Mouse (Mus musculus) monocyte, adult 5-6 weeks (primary cell): ENCODE measurements around the gene Gprasp2. TPM values are rescaled to one million over a fixed set of nuclear protein-coding genes. Genes with fewer than 3 reads are reported as not detected.
"Not testable (repeated sequence)": the region's sequence is repeated elsewhere in the genome, so short reads cannot be mapped to it uniquely, and the experiment has no call there.

ENCODE experiments used
- ATAC-seq: fragments of 153-309, 156-312 bp; replicated peaks from 2 replicates; pipeline ENCODE4 v1.8.0; 2017; ENCODE audit warnings: mild to moderate bottlenecking; ENCODE audit not compliant: low TSS enrichment, insufficient number of reproducible peaks, severe bottlenecking, poor library complexity, low FRiP score
- total RNA-seq: library from RNA; stranded (forward); fragments of 200-1000, 200-491, 200-594 nt; gene quantifications from 3 replicates; pipeline ENCODE4 v1.2.3, GENCODE M21; 2017

Gene Gprasp2
- 0.32 TPM in 1 of 3 replicates, not detected in the others for total RNA-seq

- not testable (repeated sequence) for ATAC-seq
These were observed at the start of gene Gprasp2 for GRCm38 (mm10) chrX:135838521-135839360. TSS of gene Gprasp2 (plus strand) at chrX:135839034.

GRCm38 (mm10) chrX:135791536-135791935, 47.3 kb upstream of the Gprasp2 start:
- no peak for ATAC-seq

- ATAC-seq: no peak
These were observed 46.5 kb upstream of the Gprasp2 start for GRCm38 (mm10) chrX:135792326-135792725.

GRCm38 (mm10) chrX:135795591-135796304, 43.1 kb upstream of the Gprasp2 start:
- ATAC-seq: not testable (repeated sequence)

- not testable (repeated sequence) for ATAC-seq
These were observed 42.3 kb upstream of the Gprasp2 start for GRCm38 (mm10) chrX:135796305-135797211.

- peak; percentile 63 for ATAC-seq
These were observed 41.6 kb upstream of the Gprasp2 start, which contains the start of gene Bhlhb9 for GRCm38 (mm10) chrX:135797212-135797644. TSS of gene Bhlhb9 (plus strand) at chrX:135797594.

GRCm38 (mm10) chrX:135804149-135804548, 34.7 kb upstream of the Gprasp2 start:
- ATAC-seq: no peak

- ATAC-seq: no peak
These were observed 33.1 kb upstream of the Gprasp2 start for GRCm38 (mm10) chrX:135805780-135806179.

- not testable (repeated sequence) for ATAC-seq
These were observed 2.9 kb upstream of the Gprasp2 start for GRCm38 (mm10) chrX:135835896-135836295.

- no peak for ATAC-seq
These were observed 938 bp upstream of the Gprasp2 start for GRCm38 (mm10) chrX:135837896-135838295.

- not testable (repeated sequence) for ATAC-seq
These were observed 860 bp downstream of the Gprasp2 start for GRCm38 (mm10) chrX:135839397-135840391.

- ATAC-seq: not testable (repeated sequence)
These were observed 28.0 kb downstream of the Gprasp2 start for GRCm38 (mm10) chrX:135866806-135867205.

- no peak for ATAC-seq
These were observed 37.8 kb downstream of the Gprasp2 start for GRCm38 (mm10) chrX:135876679-135877078.

- no peak for ATAC-seq
These were observed 40.8 kb downstream of the Gprasp2 start for GRCm38 (mm10) chrX:135879626-135880025.

GRCm38 (mm10) chrX:135885411-135886233, 46.8 kb downstream of the Gprasp2 start:
- no peak; the same call in 1 of the 2 replicates for ATAC-seq

- ATAC-seq: no peak
These were observed 47.4 kb downstream of the Gprasp2 start for GRCm38 (mm10) chrX:135886234-135886585.
